Mouse (Mus musculus) midbrain, embryonic 15.5 days (tissue): ENCODE measurements at regions not wholly inside any gene's neighbourhood (a gene's known extent, or its start where the extent isn't known, plus 50 kb on each side); places are given as distances from the start of the nearest gene placed in this dataset.
"Not testable (repeated sequence)": the region's sequence is repeated elsewhere in the genome, so short reads cannot be mapped to it uniquely, and the experiment has no call there.

Experiments used
- ATAC-seq: fragments of 200-750 bp; cut with Nextera tagmentation; replicated peaks from 2 replicates; pipeline ENCODE4 v1.8.0; 2017; ENCODE audit warnings: moderate TSS enrichment
- H3K27ac ChIP-seq: fragments of 300-500 bp; sonication (generic); 2 replicates; pipeline ENCODE4 v1.5.1; 2015; ENCODE audit warnings: mild to moderate bottlenecking, inconsistent platforms
- H3K27me3 ChIP-seq: fragments of 300-500 bp; sonication (generic); replicated peaks from 2 replicates; pipeline ENCODE4 v1.6.1; 2015; ENCODE audit warnings: inconsistent platforms
- H3K36me3 ChIP-seq: fragments of 300-500 bp; sonication (generic); replicated peaks from 2 replicates; pipeline ENCODE4 v1.6.1; 2015; ENCODE audit warnings: inconsistent platforms
- H3K4me1 ChIP-seq: fragments of 300-500 bp; sonication (generic); 2 replicates; pipeline ENCODE4 v1.6.1; 2015; ENCODE audit warnings: inconsistent platforms
- H3K4me2 ChIP-seq: fragments of 300-500 bp; sonication (generic); 2 replicates; pipeline ENCODE4 v1.6.1; 2015; ENCODE audit warnings: inconsistent platforms, mild to moderate bottlenecking, moderate library complexity
- H3K4me3 ChIP-seq: fragments of 300-500 bp; sonication (generic); 2 replicates; pipeline ENCODE4 v1.5.1; 2015; ENCODE audit warnings: mild to moderate bottlenecking, inconsistent platforms
- H3K9ac ChIP-seq: fragments of 300-500 bp; sonication (generic); 2 replicates; pipeline ENCODE4 v1.6.1; 2015; ENCODE audit warnings: mild to moderate bottlenecking, inconsistent platforms
- H3K9me3 ChIP-seq: fragments of 300-500 bp; sonication (generic); 2 replicates; pipeline ENCODE4 v1.6.1; 2016; ENCODE audit warnings: inconsistent platforms
- WGBS: fragments of 180-500 bp; shearing (Covaris S2); methylation state at CpG from one replicate; pipeline ENCODE4 v1.1.7; 2015; ENCODE audit warnings: mixed read lengths; 5-methylcytosine and 5-hydroxymethylcytosine counted together

GRCm38 (mm10) chr16:9085977-9086376, 256.1 kb downstream of the 1810013L24Rik start:
- no peak for ATAC-seq
- H3K36me3 ChIP-seq, result no peaks in the 10 kb centered on the region
- no peak overlapping the region for H3K27ac ChIP-seq
- no peaks in the 10 kb centered on the region for H3K4me1 ChIP-seq
- no peaks in the 10 kb centered on the region for H3K27me3 ChIP-seq
- no peaks in the 10 kb centered on the region for H3K9me3 ChIP-seq
- no peak overlapping the region for H3K4me3 ChIP-seq
- WGBS, result 90% methylated on average over 5 of the region's 5 CpGs
- no peak overlapping the region for H3K4me2 ChIP-seq
- no peak overlapping the region for H3K9ac ChIP-seq

- H3K27ac ChIP-seq, result no peak overlapping the region
- H3K4me2 ChIP-seq, result no peak overlapping the region
- WGBS, result 67% methylated on average over 6 of the region's 6 CpGs
Measured at GRCm38 (mm10) chr16:9091790-9092189, 261.9 kb downstream of the 1810013L24Rik start.

GRCm38 (mm10) chr16:9092191-9092848, 262.4 kb downstream of the 1810013L24Rik start:
- H3K4me3 ChIP-seq, result no peak overlapping the region
- no peak for ATAC-seq
- no peak overlapping the region for H3K27ac ChIP-seq
- H3K27me3 ChIP-seq, result no peaks in the 10 kb centered on the region
- no peak overlapping the region for H3K4me2 ChIP-seq
- no peaks in the 10 kb centered on the region for H3K9me3 ChIP-seq
- H3K9ac ChIP-seq, result no peak overlapping the region
- WGBS, result 12% methylated on average over 11 of the region's 11 CpGs
- H3K36me3 ChIP-seq, result no peaks in the 10 kb centered on the region
- H3K4me1 ChIP-seq, result no peaks in the 10 kb centered on the region

More at GRCm38 (mm10) chr16:9091790-9092189, 261.9 kb downstream of the 1810013L24Rik start:
- ATAC-seq, result no peak
- Histone ChIP-seq H3K9me3 (no peaks in the 10 kb centered on the region), H3K4me3 (no peak overlapping the region), H3K27me3 (no peaks in the 10 kb centered on the region), H3K4me1 (no peaks in the 10 kb centered on the region), H3K9ac (no peak overlapping the region), H3K36me3 (no peaks in the 10 kb centered on the region)

GRCm38 (mm10) chr16:9093593-9093992, 263.7 kb downstream of the 1810013L24Rik start:
- Histone ChIP-seq H3K4me2 (no peak overlapping the region), H3K27ac (no peak overlapping the region), H3K4me1 (no peaks in the 10 kb centered on the region), H3K36me3 (no peaks in the 10 kb centered on the region), H3K9ac (no peak overlapping the region), H3K9me3 (no peaks in the 10 kb centered on the region), H3K27me3 (no peaks in the 10 kb centered on the region), H3K4me3 (no peak overlapping the region)
- WGBS, result 51% methylated on average over 2 of the region's 2 CpGs
- no peak for ATAC-seq

- Histone ChIP-seq H3K27ac (no peak overlapping the region), H3K4me3 (no peak overlapping the region), H3K4me1 (no peaks in the 10 kb centered on the region), H3K9ac (no peak overlapping the region), H3K4me2 (no peak overlapping the region), H3K36me3 (no peaks in the 10 kb centered on the region), H3K9me3 (no peaks in the 10 kb centered on the region), H3K27me3 (no peaks in the 10 kb centered on the region)
- ATAC-seq, result no peak
- 66% methylated on average over 5 of the region's 5 CpGs for WGBS
Measured at GRCm38 (mm10) chr16:9094201-9094600, 264.3 kb downstream of the 1810013L24Rik start.

GRCm38 (mm10) chr16:9106211-9106610, 276.3 kb downstream of the 1810013L24Rik start:
- no peak overlapping the region for H3K9ac ChIP-seq
- H3K27me3 ChIP-seq, result no peaks in the 10 kb centered on the region
- no peak overlapping the region for H3K4me2 ChIP-seq
- 94% methylated on average over 11 of the region's 11 CpGs for WGBS
- H3K4me1 ChIP-seq, result no peaks in the 10 kb centered on the region
- H3K36me3 ChIP-seq, result no peaks in the 10 kb centered on the region
- H3K27ac ChIP-seq, result no peak overlapping the region
- no peak overlapping the region for H3K4me3 ChIP-seq
- no peak for ATAC-seq
- no peaks in the 10 kb centered on the region for H3K9me3 ChIP-seq

GRCm38 (mm10) chr16:9106676-9107075, 276.8 kb downstream of the 1810013L24Rik start:
- not testable (repeated sequence) for H3K9me3 ChIP-seq, H3K27ac ChIP-seq, H3K9ac ChIP-seq, ATAC-seq, H3K4me2 ChIP-seq, H3K36me3 ChIP-seq, H3K4me1 ChIP-seq, H3K4me3 ChIP-seq, H3K27me3 ChIP-seq
- 98% methylated on average over 8 of the region's 8 CpGs for WGBS

- Histone ChIP-seq H3K4me1 (no peaks in the 10 kb centered on the region; the same call in 1 of the 2 replicates), H3K36me3 (no peaks in the 10 kb centered on the region), H3K27ac (no peak overlapping the region), H3K4me2 (no peak overlapping the region), H3K27me3 (no peaks in the 10 kb centered on the region), H3K9me3 (0 out of 2 replicates have a peak, but pooled peaks cover 3% of the 10 kb centered on the region), H3K9ac (no peak overlapping the region), H3K4me3 (no peak overlapping the region)
- WGBS, result 94% methylated on average over 3 of the region's 3 CpGs
- ATAC-seq, result no peak
Measured at GRCm38 (mm10) chr16:9113801-9114200, 283.9 kb downstream of the 1810013L24Rik start.

GRCm38 (mm10) chr16:9115548-9115947, 285.6 kb downstream of the 1810013L24Rik start:
- H3K27ac ChIP-seq, result no peak overlapping the region
- no peak overlapping the region for H3K9ac ChIP-seq
- WGBS, result 46% methylated on average over 5 of the region's 5 CpGs
- H3K4me1 ChIP-seq, result no peaks in the 10 kb centered on the region; the same call in 1 of the 2 replicates
- H3K4me3 ChIP-seq, result no peak overlapping the region
- H3K36me3 ChIP-seq, result no peaks in the 10 kb centered on the region
- 0 out of 2 replicates have a peak, but pooled peaks cover 3% of the 10 kb centered on the region for H3K9me3 ChIP-seq
- no peak for ATAC-seq
- no peak overlapping the region for H3K4me2 ChIP-seq
- H3K27me3 ChIP-seq, result no peaks in the 10 kb centered on the region

- WGBS, result 80% methylated on average over 2 of the region's 2 CpGs
- Histone ChIP-seq H3K36me3 (no peaks in the 10 kb centered on the region), H3K4me3 (no peak overlapping the region), H3K27ac (no peak overlapping the region), H3K27me3 (no peaks in the 10 kb centered on the region), H3K9ac (no peak overlapping the region), H3K9me3 (no peaks in the 10 kb centered on the region), H3K4me1 (no peaks in the 10 kb centered on the region), H3K4me2 (no peak overlapping the region)
- ATAC-seq, result no peak
Measured at GRCm38 (mm10) chr16:9121581-9121980, 291.7 kb downstream of the 1810013L24Rik start.

GRCm38 (mm10) chr16:9132113-9132512, 302.2 kb downstream of the 1810013L24Rik start:
- Histone ChIP-seq H3K4me3 (no peak overlapping the region), H3K27ac (no peak overlapping the region), H3K36me3 (no peaks in the 10 kb centered on the region), H3K9ac (no peak overlapping the region), H3K4me2 (no peak overlapping the region), H3K27me3 (no peaks in the 10 kb centered on the region), H3K9me3 (no peaks in the 10 kb centered on the region), H3K4me1 (no peaks in the 10 kb centered on the region)
- WGBS, result 78% methylated on average over 3 of the region's 3 CpGs
- ATAC-seq, result no peak

GRCm38 (mm10) chr16:9132778-9133177, 302.9 kb downstream of the 1810013L24Rik start:
- Histone ChIP-seq H3K36me3 (no peaks in the 10 kb centered on the region), H3K9ac (no peak overlapping the region), H3K4me3 (no peak overlapping the region), H3K4me2 (no peak overlapping the region), H3K27ac (no peak overlapping the region), H3K9me3 (no peaks in the 10 kb centered on the region), H3K4me1 (no peaks in the 10 kb centered on the region), H3K27me3 (no peaks in the 10 kb centered on the region)
- ATAC-seq, result no peak

GRCm38 (mm10) chr16:9135377-9135776, 305.5 kb downstream of the 1810013L24Rik start:
- no peak overlapping the region for H3K27ac ChIP-seq
- no peaks in the 10 kb centered on the region for H3K9me3 ChIP-seq
- no peaks in the 10 kb centered on the region for H3K27me3 ChIP-seq
- no peak overlapping the region for H3K4me3 ChIP-seq
- WGBS, result 80% methylated on average over 8 of the region's 8 CpGs
- H3K4me1 ChIP-seq, result no peaks in the 10 kb centered on the region
- H3K9ac ChIP-seq, result no peak overlapping the region
- no peaks in the 10 kb centered on the region for H3K36me3 ChIP-seq
- H3K4me2 ChIP-seq, result no peak overlapping the region
- no peak for ATAC-seq
